Mouse (Mus musculus) heart, postnatal 10 days (tissue): ENCODE measurements around the gene Gpr176. TPM values are rescaled to one million over a fixed set of nuclear protein-coding genes. Genes with fewer than 3 reads are reported as not detected.

ENCODE experiments used
- DNase-seq, 2 experiments: peaks; one replicate each; pipeline ENCODE4 v3.0.0; 2021
- intact Hi-C: fragments of 180-260 bp; cut with DNase I; formaldehyde crosslinking; loops from one replicate; pipeline ENCODE4 v1.15.1; 2025
- microRNA-seq, 2 experiments: library from miRNA; unstranded; fragments of <30 nt; microRNA quantifications; one replicate each; pipeline ENCODE4 v1.2.0; 2022
- total RNA-seq, 2 experiments: library from RNA; stranded (reverse); gene quantifications; 2 replicates each; pipeline ENCODE4 v1.2.3; 2021

Gpr176 gene
- total RNA-seq, 2 experiments from 2014 or later, result 0.20 to 0.31 TPM

DNA sequence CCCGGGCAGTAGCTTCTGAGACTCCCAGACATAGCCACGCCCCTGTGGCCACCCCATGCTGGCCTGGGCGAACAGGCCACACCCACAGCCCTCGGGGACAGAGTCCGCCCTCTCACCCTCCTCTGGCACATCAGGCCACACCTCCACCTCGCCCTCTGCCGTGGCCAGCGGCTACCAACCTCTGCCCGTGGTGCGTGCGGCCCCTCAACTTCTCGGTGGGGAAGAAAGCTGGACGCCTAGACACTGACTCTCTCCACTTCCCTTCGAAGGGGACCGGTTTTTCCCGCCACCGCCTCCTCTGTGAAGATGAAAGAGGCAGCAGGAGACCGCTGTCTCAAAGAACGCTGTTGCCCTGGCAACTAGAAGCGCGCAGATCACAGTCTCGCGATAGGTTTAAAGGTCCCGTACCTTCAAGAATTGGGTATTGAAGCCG lies 116.6 kb downstream of the Gpr176 start, which contains the start of gene Fsip1:
TSS of gene Fsip1 (minus strand) at position 346 of the 433 bp plus-strand sequence.
- peak; percentile 62 to 70 for DNase-seq
- intact Hi-C loops, result no loop called here

DNA sequence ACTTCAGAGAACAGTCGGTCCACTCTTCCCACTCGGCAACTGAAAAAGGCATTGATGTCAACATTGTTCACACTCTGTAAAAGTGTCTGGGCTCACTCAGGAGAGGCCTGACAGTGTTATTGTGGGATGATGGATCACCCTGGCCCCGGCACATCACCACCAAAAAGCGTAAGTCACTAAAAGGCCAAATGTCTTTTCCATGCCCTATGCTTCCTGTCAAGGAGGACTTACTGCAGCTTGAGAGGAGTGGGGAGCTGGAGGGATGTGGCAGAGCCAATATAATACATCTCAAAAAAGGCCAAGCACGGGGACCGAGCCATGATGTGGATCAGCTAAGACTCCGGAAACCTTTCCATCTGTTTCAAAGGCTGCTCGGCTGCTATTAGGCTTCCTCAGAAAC lies 118.7 kb downstream of the Gpr176 start:
- no peak for DNase-seq
- intact Hi-C loops, result no loop called here

DNA sequence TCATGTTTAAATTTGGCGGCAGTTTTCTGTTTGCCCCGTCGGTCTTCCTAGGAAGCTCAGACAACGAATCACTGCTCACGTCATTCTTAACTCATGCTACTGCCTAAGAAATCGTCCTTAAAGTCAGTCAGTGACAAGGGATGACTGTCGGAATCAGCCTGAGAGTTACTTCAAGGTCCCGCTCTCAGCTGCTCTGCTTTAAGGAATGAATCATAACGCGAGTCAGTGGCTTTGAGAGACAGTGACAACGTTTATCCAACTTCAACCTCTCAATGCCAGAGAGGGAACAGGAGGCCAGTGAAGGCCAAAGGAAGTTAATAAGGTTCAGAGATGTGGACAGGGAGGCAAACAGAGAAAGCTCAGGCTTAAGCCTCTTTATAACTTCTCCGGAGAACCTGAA lies 124.3 kb downstream of the Gpr176 start:
- no peak for DNase-seq
- intact Hi-C loops, result loop anchor here (5.0 to 10.0 kb wide), 2 partner anchors 314 to 792 kb away; no protein-coding TSS in a partner anchor

DNA sequence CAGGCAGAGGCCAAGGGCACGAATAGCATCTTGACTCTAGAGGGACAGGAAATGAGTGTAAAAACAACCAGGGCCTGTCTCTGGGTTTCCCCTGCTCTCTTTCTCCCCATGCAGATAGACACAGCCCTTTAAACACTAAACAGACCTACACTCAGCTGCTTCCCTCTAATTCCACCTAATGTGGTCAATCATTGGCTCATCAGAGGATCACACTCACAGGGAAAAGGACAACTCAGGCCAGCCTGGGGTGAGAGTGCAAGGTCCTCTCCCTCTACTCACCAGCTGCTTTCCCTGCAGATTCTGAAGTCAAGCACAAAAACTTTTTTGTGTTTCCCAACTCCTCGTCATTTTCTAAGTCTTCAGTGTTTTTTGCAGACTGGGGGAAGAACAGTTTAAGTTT lies 125.2 kb downstream of the Gpr176 start:
- intact Hi-C loops, result loop anchor here (5.0 to 10.0 kb wide), 2 partner anchors 313 to 791 kb away; no protein-coding TSS in a partner anchor
- no peak for DNase-seq

DNA sequence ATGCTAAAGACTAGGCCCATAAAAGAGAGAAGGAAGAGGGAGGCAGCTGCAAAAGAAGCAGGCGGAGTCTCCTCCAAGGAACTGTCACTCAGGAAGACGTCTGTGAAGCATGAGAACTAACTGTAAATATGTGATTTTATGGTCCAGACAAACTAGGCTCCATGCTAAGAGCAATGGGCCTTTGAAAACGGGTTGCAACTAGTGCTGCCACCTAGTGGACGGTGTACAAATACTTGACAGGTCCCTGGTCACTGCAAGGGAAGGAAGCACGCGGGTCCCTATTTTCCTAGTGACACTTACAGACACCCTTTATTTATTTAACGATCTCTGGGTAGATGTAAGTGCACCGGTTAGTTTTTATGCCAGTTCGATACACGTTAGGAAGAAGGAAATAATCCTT lies 127.3 kb downstream of the Gpr176 start:
- intact Hi-C loops, result loop anchor here (1.0 to 10.0 kb wide), 4 partner anchors 46 to 789 kb away; no protein-coding TSS in a partner anchor
- DNase-seq, result peak; percentile 76 to 88

DNA sequence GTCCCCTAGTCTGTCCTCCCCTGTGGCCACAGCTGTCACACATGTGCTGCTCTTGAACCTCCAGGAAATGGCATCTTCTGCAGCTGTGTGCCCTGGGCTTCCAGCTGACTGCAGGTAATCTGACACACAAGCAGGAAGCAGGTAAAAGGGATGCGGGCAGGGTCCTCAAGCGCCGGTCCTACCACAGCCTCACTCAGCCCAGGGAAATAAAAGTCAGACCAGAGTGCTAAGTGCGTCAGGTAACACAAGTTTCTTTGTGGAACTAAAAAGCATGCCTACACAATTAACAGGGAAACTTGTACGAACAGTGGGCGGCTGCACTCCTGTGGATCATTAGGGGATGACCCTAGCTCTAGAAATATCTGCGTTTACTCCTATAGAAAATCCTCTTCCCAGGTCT lies 137.0 kb downstream of the Gpr176 start:
- DNase-seq, result no peak
- intact Hi-C loops, result no loop called here

DNA sequence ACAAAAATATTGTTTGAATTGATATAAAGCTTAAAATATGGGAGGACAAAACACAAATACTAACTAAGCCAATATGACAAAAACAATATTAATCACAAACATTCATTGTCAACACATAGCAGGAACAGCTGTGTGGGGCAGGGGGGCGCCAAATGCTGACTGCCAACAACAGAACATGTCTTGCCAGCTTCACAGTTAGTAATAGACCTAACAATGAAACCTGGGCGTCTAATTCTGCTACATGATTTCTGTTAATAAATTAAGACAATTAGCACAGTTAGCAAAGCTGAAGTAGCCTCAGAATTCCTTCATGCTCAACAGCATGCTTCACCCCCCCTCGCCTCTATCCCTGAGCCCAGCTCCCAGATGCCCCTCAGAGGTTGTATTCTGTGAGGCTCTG lies 137.6 kb downstream of the Gpr176 start:
- no peak for DNase-seq
- intact Hi-C loops, result no loop called here

DNA sequence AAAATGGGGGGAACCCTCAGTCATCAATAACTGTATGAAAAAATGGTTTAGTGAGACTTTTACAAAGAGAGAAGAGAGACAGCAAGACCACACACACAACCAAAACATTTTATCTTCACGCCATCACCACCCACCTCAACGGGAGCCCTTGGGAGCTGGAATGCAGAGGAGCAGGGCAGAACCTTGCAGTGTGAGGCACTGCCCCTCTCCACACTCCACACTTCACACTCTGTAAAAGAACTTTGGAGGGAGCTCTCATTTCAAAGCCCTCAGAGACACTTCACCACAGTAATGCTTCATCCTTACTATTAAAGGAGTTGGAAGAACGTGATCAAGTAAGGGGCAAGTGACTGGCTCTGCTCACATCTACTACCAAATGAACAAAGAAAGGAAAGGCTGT lies 142.7 kb downstream of the Gpr176 start:
- intact Hi-C loops, result no loop called here
- no peak for DNase-seq

DNA sequence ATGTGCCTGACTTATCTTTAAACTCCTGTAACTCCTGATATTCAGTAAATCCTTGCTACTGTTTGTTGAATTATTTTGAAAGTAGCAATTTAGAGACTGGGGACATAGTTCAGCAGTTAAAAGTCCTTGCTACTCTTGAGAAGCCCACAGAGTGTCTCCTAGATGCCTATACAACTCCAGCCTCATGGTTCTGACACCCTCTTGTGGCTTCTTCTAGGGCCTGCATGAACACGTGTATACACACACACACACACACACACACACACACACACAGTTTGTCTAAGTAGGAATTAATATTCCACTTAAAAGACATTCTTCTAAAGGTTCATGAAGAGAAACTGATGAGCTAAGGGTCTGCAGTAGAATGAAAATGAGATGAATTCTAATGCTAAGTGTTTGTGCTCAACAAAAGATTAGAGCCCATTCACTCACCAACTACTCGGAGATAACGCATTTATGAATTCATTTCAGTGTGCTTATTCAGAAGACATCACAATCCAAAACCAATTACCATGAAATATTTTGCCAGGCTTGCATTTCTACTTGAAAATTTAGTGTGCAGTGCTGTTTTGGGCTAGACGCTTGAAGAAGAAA lies 144.6 kb downstream of the Gpr176 start:
- no peak for DNase-seq
- intact Hi-C loops, result no loop called here

Small RNA genes lying within 50 kb of the gene (microRNA-seq; reads per million reads assigned to microRNA genes)
- gene Gm22800, result 0 reads per million in 2 experiments

Other genes starting within 250 kb of the Gpr176 start
- not detected for gene Fsip1, start 116.5 kb downstream of the Gpr176 start, total RNA-seq
- 10 to 100 TPM; 11.5 to 12.9 TPM for gene Eif2ak4, start 15.2 kb upstream of the Gpr176 start, total RNA-seq
- 100 to 1,000 TPM; 121 to 126 TPM for gene Srp14, start 106.3 kb upstream of the Gpr176 start, total RNA-seq
- gene Bmf, start 176.3 kb upstream of the Gpr176 start, total RNA-seq, result 10 to 100 TPM; 12.3 to 17.1 TPM
- gene Bub1b, start 224.8 kb upstream of the Gpr176 start, total RNA-seq, result 10 to 100 TPM; 15.4 to 15.9 TPM